Mouse (Mus musculus) heart, adult 9 months (tissue): ENCODE results near the gene Anapc10.
"Not testable (repeated sequence)": the region's sequence is repeated elsewhere in the genome, so short reads cannot be mapped to it uniquely, and the experiment has no call there.

Experiments
- DNase-seq, 2 experiments: peaks; one replicate each; pipeline ENCODE4 v3.0.0; 2022; ENCODE audit warnings: low spot score in 2 of 2

The Anapc10 gene

GRCm38 (mm10) chr8:79711064-79711961 is at the start of gene Anapc10, which contains the start of gene Abce1:
Anapc10 (plus strand) TSS chr8:79711820.
Abce1 (minus strand) TSS chr8:79711740.
- peak; percentile 97 to 98 for DNase-seq

GRCm38 (mm10) chr8:79676461-79676860 is 35.2 kb upstream of the Anapc10 start:
- DNase-seq, result no peak

GRCm38 (mm10) chr8:79679005-79679404 is 32.6 kb upstream of the Anapc10 start:
- no peak for DNase-seq

GRCm38 (mm10) chr8:79680083-79680482 is 31.5 kb upstream of the Anapc10 start:
- DNase-seq, result not testable (repeated sequence)

GRCm38 (mm10) chr8:79680555-79680954 is 31.1 kb upstream of the Anapc10 start:
- DNase-seq, result peak; percentile 6 to 9

GRCm38 (mm10) chr8:79680965-79681364 is 30.7 kb upstream of the Anapc10 start:
- DNase-seq, result no peak

GRCm38 (mm10) chr8:79685927-79686326 is 25.7 kb upstream of the Anapc10 start:
- DNase-seq, result not testable (repeated sequence)

GRCm38 (mm10) chr8:79692531-79692930 is 19.1 kb upstream of the Anapc10 start:
- DNase-seq, result no peak

- no peak for DNase-seq
Observed at GRCm38 (mm10) chr8:79706687-79707086, 4.9 kb upstream of the Anapc10 start.

GRCm38 (mm10) chr8:79712676-79713075 is 1.1 kb downstream of the Anapc10 start:
- no peak for DNase-seq

- DNase-seq, result no peak
Observed at GRCm38 (mm10) chr8:79721537-79721936, 9.9 kb downstream of the Anapc10 start.

GRCm38 (mm10) chr8:79723308-79723707 is 11.7 kb downstream of the Anapc10 start:
- no peak for DNase-seq

GRCm38 (mm10) chr8:79724589-79724988 is 13.0 kb downstream of the Anapc10 start:
- DNase-seq, result no peak

GRCm38 (mm10) chr8:79727900-79728299 is 16.3 kb downstream of the Anapc10 start:
- DNase-seq, result no peak

- DNase-seq, result peak; percentile 5 to 15
Observed at GRCm38 (mm10) chr8:79734304-79734703, 22.7 kb downstream of the Anapc10 start.

GRCm38 (mm10) chr8:79748171-79748570 is 36.6 kb downstream of the Anapc10 start:
- DNase-seq, result no peak

GRCm38 (mm10) chr8:79748591-79748990 is 37.0 kb downstream of the Anapc10 start:
- DNase-seq, result no peak

- DNase-seq, result no peak
Observed at GRCm38 (mm10) chr8:79750305-79750704, 38.7 kb downstream of the Anapc10 start.

GRCm38 (mm10) chr8:79794873-79795272 is 83.3 kb downstream of the Anapc10 start:
- not testable (repeated sequence) for DNase-seq

- DNase-seq, result no peak
Observed at GRCm38 (mm10) chr8:79796690-79797089, 85.1 kb downstream of the Anapc10 start.

- DNase-seq, result no peak
Observed at GRCm38 (mm10) chr8:79804499-79804898, 92.9 kb downstream of the Anapc10 start.

- DNase-seq, result no peak
Observed at GRCm38 (mm10) chr8:79806971-79807370, 95.4 kb downstream of the Anapc10 start.

GRCm38 (mm10) chr8:79826534-79826933 is 114.9 kb downstream of the Anapc10 start:
- no peak for DNase-seq
